Mouse (Mus musculus): ENCODE data around the gene Pla2g2c. TPM values are rescaled to one million over a fixed set of nuclear protein-coding genes. Genes with fewer than 3 reads are reported as not detected.
A peak's percentile ranks its signal among the peaks of the same experiment; 100 is the strongest.

Pla2g2c gene
- polyA plus RNA-seq, 1 experiment from 2014 or later: 0.61 TPM

DNA sequence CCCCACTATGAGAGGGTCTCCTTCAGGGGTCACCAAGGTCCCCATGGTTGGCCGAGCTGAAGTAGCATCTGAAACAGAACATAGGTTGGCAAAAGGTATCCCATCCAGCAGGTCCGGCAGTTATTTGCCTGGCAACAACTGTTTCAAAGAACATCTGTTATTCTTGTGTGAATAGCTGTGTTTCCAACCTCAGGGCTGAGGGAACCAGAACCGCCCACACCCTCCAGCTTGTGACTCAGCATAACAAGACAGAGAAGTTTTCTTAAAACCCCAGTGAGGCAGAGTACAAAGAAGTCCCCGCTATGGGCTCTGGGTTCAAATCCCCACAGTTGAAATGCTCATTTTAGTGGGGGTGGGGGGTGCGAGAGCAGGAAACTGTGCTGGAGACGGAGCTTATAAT, 57.5 kb downstream of the Pla2g2c start:
- Histone ChIP-seq H3K4me3 (replicated peaks) (no peak overlapping the region), H3K27me3 (no peaks in the 10 kb centered on the region), H3K4me1 (0 out of 2 replicates have a peak, but pooled peaks cover 4% of the 10 kb centered on the region), H3K27ac (replicated peaks) (no peak overlapping the region), H3K9ac (no peak overlapping the region), H3K4me2 (replicated peaks) (no peak overlapping the region), H3K36me3 (no peaks in the 10 kb centered on the region), H3K9me3 (replicated peaks) (no peaks in the 10 kb centered on the region)
- ATAC-seq (ENCODE audit: insufficient number of reproducible peaks, low FRiP score, low TSS enrichment, low read depth): no peak
- WGBS: 69% methylated on average over 6 of the region's 6 CpGs

DNA sequence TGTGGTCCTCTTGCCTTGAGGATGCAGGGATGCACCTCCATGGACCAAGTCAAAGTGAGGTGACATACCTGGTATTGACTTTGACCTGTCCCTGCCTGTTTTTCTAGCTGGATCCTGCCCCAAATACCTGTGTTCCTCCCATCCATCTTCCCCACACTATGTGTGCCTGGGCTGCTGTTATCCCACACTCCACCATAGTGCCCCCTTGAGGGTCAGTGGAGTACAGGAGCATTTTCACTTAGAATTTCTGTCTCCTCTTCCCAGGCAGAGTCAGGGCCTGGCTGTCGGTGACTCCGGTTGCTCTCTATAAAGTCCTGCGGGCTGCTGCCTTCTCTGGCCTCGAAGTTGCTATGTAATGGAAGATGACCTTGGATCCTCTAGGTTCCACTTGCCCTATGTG, 61.1 kb downstream of the Pla2g2c start:
- Histone ChIP-seq H3K36me3 (no peaks in the 10 kb centered on the region), H3K4me3 (replicated peaks) (no peak overlapping the region), H3K27me3 (no peaks in the 10 kb centered on the region), H3K27ac (replicated peaks) (no peak overlapping the region), H3K9me3 (replicated peaks) (no peaks in the 10 kb centered on the region), H3K9ac (no peak overlapping the region), H3K4me2 (replicated peaks) (no peak overlapping the region), H3K4me1 (0 out of 2 replicates have a peak, but pooled peaks cover 4% of the 10 kb centered on the region)
- no peak for ATAC-seq (ENCODE audit: insufficient number of reproducible peaks, low FRiP score, low TSS enrichment, low read depth)
- WGBS: 61% methylated on average over 4 of the region's 4 CpGs

GRCm38 (mm10) chr4:138786141-138786540, 61.5 kb downstream of the Pla2g2c start:
- Histone ChIP-seq H3K9ac (no peak overlapping the region), H3K27me3 (no peaks in the 10 kb centered on the region), H3K4me1 (0 out of 2 replicates have a peak, but pooled peaks cover 4% of the 10 kb centered on the region), H3K4me2 (replicated peaks) (no peak overlapping the region), H3K9me3 (replicated peaks) (no peaks in the 10 kb centered on the region), H3K36me3 (no peaks in the 10 kb centered on the region), H3K4me3 (replicated peaks) (no peak overlapping the region), H3K27ac (replicated peaks) (no peak overlapping the region)
- no peak for ATAC-seq (ENCODE audit: insufficient number of reproducible peaks, low FRiP score, low TSS enrichment, low read depth)
- WGBS: 42% methylated on average over 4 of the region's 4 CpGs

DNA sequence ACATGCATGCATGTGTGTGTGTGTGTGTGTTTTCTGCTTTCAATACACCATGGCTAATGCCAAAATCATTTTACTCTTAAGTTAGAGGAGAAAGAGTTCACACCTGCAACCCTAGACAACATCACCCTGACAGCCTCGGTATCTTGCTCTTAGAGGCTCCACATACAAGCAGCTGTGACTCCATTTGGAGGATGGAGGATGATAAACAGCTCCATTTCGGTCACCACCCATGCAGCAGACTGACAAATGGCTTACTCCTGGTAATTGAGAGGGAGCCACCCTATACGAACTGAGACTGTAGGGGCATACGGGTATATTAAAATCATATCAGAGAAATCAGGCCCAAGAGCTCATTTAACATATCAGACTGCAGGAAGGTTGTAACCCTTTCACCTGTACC, 63.8 kb downstream of the Pla2g2c start:
- no peak overlapping the region for H3K4me2 ChIP-seq (replicated peaks)
- 0 out of 2 replicates have a peak, but pooled peaks cover 10% of the 10 kb centered on the region for H3K4me1 ChIP-seq
- H3K36me3 ChIP-seq: no peaks in the 10 kb centered on the region
- WGBS: 80% methylated on average over 4 of the region's 4 CpGs
- no peak overlapping the region for H3K27ac ChIP-seq (replicated peaks)
- ATAC-seq (ENCODE audit: insufficient number of reproducible peaks, low FRiP score, low TSS enrichment, low read depth): no peak
- H3K9ac ChIP-seq: no peak overlapping the region
- H3K9me3 ChIP-seq (replicated peaks): no peaks in the 10 kb centered on the region
- no peaks in the 10 kb centered on the region for H3K27me3 ChIP-seq
- H3K4me3 ChIP-seq (replicated peaks): no peak overlapping the region

GRCm38 (mm10) chr4:138791452-138791851, 66.9 kb downstream of the Pla2g2c start:
- no peaks in the 10 kb centered on the region for H3K36me3 ChIP-seq
- no peaks in the 10 kb centered on the region for H3K9me3 ChIP-seq (replicated peaks)
- H3K9ac ChIP-seq: no peak overlapping the region
- ATAC-seq (ENCODE audit: insufficient number of reproducible peaks, low FRiP score, low TSS enrichment, low read depth): no peak
- H3K4me3 ChIP-seq (replicated peaks): no peak overlapping the region
- no peak overlapping the region for H3K4me2 ChIP-seq (replicated peaks)
- 0 out of 2 replicates have a peak overlapping the region, but pooled peaks have one; percentile 75 for H3K27ac ChIP-seq (replicated peaks)
- H3K27me3 ChIP-seq: no peaks in the 10 kb centered on the region
- H3K4me1 ChIP-seq: 0 out of 2 replicates have a peak, but pooled peaks cover 7% of the 10 kb centered on the region
- WGBS: 44% methylated on average over 6 of the region's 6 CpGs

GRCm38 (mm10) chr4:138792599-138792998, 68.0 kb downstream of the Pla2g2c start:
- WGBS: 39% methylated on average over 9 of the region's 9 CpGs
- Histone ChIP-seq H3K27me3 (no peaks in the 10 kb centered on the region), H3K27ac (replicated peaks) (peak overlapping the region; percentile 75), H3K36me3 (no peaks in the 10 kb centered on the region), H3K9ac (no peak overlapping the region), H3K4me2 (replicated peaks) (no peak overlapping the region), H3K4me3 (replicated peaks) (no peak overlapping the region), H3K4me1 (peaks cover 9% of the 10 kb centered on the region; the same call in 1 of the 2 replicates), H3K9me3 (replicated peaks) (no peaks in the 10 kb centered on the region)
- ATAC-seq (ENCODE audit: insufficient number of reproducible peaks, low FRiP score, low TSS enrichment, low read depth): no peak

DNA sequence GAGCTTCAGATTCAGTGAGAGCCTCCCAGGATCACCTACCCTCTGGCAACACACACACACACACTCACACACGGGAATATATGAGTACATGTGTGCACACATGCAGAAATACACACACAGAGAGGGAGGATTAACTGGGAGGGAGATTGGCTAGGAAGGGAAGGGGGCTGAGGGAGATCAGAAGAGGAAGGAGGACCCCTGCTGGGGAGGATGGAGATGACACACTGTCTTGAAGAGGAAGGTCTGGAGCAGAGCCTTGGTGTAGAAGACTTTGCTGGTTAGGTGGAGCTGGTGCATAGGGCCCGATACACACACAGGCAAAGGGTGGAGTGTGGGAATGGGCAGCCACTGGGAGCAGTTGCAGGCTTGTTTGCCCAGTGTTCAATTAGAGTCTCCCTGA, 68.7 kb downstream of the Pla2g2c start:
- Histone ChIP-seq H3K4me3 (replicated peaks) (no peak overlapping the region), H3K27ac (replicated peaks) (peak overlapping the region; percentile 56; the same call in 1 of the 2 replicates), H3K4me1 (peaks cover 9% of the 10 kb centered on the region; the same call in 1 of the 2 replicates), H3K9me3 (replicated peaks) (no peaks in the 10 kb centered on the region), H3K27me3 (no peaks in the 10 kb centered on the region), H3K9ac (no peak overlapping the region), H3K36me3 (no peaks in the 10 kb centered on the region), H3K4me2 (replicated peaks) (no peak overlapping the region)
- WGBS: 46% methylated on average over 2 of the region's 2 CpGs
- ATAC-seq (ENCODE audit: insufficient number of reproducible peaks, low FRiP score, low TSS enrichment, low read depth): no peak

DNA sequence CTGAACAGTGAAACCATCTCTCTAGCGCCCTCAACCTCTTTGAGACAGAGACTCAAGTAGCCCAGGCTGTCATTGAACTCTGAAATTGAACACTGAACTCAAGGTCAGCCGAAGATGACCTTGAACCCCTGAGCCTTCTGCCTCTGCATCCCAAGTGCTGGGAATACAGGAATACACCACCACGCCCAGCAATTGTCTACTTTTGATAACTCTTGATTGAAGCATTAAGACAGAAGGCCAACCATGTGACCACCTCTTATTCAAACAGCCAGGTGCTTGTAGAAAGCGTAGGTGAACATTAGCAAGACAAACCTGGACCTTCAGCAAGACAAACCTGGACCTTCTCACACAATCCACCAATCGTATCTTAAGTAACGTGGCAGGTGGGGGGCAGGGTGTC, 69.8 kb downstream of the Pla2g2c start:
- H3K9me3 ChIP-seq (replicated peaks): no peaks in the 10 kb centered on the region
- no peak for ATAC-seq (ENCODE audit: insufficient number of reproducible peaks, low FRiP score, low TSS enrichment, low read depth)
- 86% methylated on average over 6 of the region's 6 CpGs for WGBS

More for the DNA sequence above, 69.8 kb downstream of the Pla2g2c start:
- Histone ChIP-seq H3K4me2 (replicated peaks) (no peak overlapping the region), H3K4me3 (replicated peaks) (no peak overlapping the region), H3K4me1 (peaks cover 9% of the 10 kb centered on the region; the same call in 1 of the 2 replicates), H3K27ac (replicated peaks) (no peak overlapping the region), H3K36me3 (no peaks in the 10 kb centered on the region), H3K27me3 (no peaks in the 10 kb centered on the region), H3K9ac (no peak overlapping the region)

Other genes with a start within 250 kb of the Pla2g2c start
- 0.23 TPM in 1 of 2 replicates, not detected in the other for gene Vwa5b1, start 88.9 kb upstream of the Pla2g2c start, polyA plus RNA-seq (2015; fragmentation: Nextera tagmentation; extraction: Ambion mirVana)
- gene Ubxn10, start 12.4 kb downstream of the Pla2g2c start, polyA plus RNA-seq (2015; fragmentation: Nextera tagmentation; extraction: Ambion mirVana): 4.3 and 10.3 TPM in 2 replicates
- 29.2 and 31.1 TPM in 2 replicates for gene Pla2g2f, start 32.8 kb downstream of the Pla2g2c start, polyA plus RNA-seq (2015; fragmentation: Nextera tagmentation; extraction: Ambion mirVana)
- 0.24 and 0.30 TPM in 2 replicates for gene Pla2g2d, start 50.9 kb downstream of the Pla2g2c start, polyA plus RNA-seq (2015; fragmentation: Nextera tagmentation; extraction: Ambion mirVana)
- 3.0 and 3.5 TPM in 2 replicates for gene Pla2g5, start 138.7 kb downstream of the Pla2g2c start, polyA plus RNA-seq (2015; fragmentation: Nextera tagmentation; extraction: Ambion mirVana)
- not detected in 2 replicates for gene Gm13030, start 149.2 kb downstream of the Pla2g2c start, polyA plus RNA-seq (2015; fragmentation: Nextera tagmentation; extraction: Ambion mirVana)
- 0.96 and 1.1 TPM in 2 replicates for gene Pla2g2e, start 153.2 kb downstream of the Pla2g2c start, polyA plus RNA-seq (2015; fragmentation: Nextera tagmentation; extraction: Ambion mirVana)
- 4.0 and 4.1 TPM in 2 replicates for gene Otud3, start 189.2 kb downstream of the Pla2g2c start, polyA plus RNA-seq (2015; fragmentation: Nextera tagmentation; extraction: Ambion mirVana)
- 0.43 TPM in 1 of 2 replicates, not detected in the other for gene Rnf186, start 242.3 kb downstream of the Pla2g2c start, polyA plus RNA-seq (2015; fragmentation: Nextera tagmentation; extraction: Ambion mirVana)
- gene Tmco4, start 248.1 kb downstream of the Pla2g2c start, polyA plus RNA-seq (2015; fragmentation: Nextera tagmentation; extraction: Ambion mirVana): 4.9 and 6.4 TPM in 2 replicates